Mouse (Mus musculus): ENCODE measurements around the gene Ccdc8. TPM values are rescaled to one million over a fixed set of nuclear protein-coding genes. Genes with fewer than 3 reads are reported as not detected.
A peak's percentile ranks its signal among the peaks of the same experiment; 100 is the strongest.
"Not testable (repeated sequence)": the region's sequence is repeated elsewhere in the genome, so short reads cannot be mapped to it uniquely, and the experiment has no call there.

The Ccdc8 gene
- total RNA-seq (2015) (0.02 and 0.07 TPM in 2 replicates), total RNA-seq (2017) (0.40 and 0.69 TPM in 2 replicates)

DNA sequence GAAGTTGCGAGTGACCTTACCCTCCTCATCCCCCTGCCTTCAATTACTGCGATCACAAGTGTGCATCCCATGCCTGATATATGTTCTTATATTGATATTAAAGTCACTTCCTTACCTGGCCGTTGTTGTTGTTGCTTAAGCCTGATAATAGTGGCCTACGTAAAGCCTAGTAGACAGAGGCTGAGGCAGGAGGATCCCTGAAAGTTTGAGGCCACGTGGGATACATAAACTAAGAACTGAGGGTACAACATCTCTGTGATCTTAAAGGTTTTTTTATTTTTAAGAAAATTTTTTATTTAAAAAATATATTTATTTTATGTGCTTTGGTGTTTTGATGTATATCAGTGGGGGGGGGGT is at the start of gene Ccdc8:
Ccdc8 (plus strand) TSS at position 258 of the 357 bp plus-strand sequence.
- no peak for ATAC-seq (ENCODE audit: poor library complexity, severe bottlenecking)

DNA sequence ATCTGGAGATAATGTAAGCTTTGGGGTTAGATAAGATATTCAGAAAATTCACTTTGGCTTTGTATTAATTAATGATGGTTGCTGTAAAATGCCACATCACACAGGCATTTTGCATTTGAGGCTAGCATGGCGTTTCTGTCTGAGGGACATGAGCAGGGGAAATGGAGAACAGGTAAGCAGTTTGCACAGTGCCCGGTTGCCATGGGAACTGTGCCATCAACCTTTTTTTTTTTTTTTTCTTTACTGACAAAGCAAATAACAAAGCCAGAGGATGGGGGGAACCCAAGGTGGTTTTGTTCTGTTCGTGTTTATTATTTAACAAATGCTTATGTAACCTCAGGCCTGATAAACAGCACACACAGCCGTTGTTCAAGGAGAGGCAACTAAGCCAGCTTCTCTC is 49.6 kb upstream of the Ccdc8 start:
- ATAC-seq (ENCODE audit: poor library complexity, severe bottlenecking): no peak

DNA sequence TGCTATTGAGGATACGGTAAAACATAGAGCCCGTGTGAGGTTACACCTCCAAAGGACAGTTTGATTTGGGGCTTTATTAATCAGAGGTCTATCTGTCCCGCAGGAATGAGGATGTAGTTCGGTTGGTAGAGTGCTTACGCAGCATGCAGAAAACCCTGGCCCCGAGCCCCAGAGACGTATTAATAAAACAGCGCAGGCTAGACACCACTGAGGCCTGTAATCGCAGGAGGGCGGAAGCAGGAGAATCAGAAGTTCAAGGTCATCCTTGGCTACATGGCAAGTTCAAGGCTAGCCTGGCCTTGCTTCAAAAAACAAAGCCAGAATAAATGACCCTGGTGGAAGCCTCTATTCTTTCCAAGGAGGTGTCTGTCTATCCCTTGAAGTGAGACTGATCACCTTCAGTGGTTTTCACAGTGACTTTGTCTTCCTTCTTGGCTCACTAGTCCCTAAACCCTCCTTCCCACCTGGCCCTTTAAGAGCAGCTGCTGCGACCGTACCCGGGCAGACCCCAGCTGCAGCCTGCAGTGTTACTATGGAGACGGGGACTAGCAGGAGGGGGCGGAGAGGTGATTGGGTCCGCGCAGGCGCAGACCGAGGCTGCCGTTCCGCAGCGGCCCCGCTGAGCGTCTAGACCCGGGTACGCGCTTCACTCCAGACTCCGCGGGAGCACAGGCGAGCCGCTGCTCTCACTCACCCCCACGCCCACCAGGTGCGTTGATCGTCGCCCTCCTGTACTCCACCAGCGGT is 48.3 kb upstream of the Ccdc8 start, which contains the start of gene Pnmal2:
Pnmal2 (plus strand) TSS at position 622 of the 747 bp plus-strand sequence.
- peak; percentile 38 for ATAC-seq (ENCODE audit: poor library complexity, severe bottlenecking)

DNA sequence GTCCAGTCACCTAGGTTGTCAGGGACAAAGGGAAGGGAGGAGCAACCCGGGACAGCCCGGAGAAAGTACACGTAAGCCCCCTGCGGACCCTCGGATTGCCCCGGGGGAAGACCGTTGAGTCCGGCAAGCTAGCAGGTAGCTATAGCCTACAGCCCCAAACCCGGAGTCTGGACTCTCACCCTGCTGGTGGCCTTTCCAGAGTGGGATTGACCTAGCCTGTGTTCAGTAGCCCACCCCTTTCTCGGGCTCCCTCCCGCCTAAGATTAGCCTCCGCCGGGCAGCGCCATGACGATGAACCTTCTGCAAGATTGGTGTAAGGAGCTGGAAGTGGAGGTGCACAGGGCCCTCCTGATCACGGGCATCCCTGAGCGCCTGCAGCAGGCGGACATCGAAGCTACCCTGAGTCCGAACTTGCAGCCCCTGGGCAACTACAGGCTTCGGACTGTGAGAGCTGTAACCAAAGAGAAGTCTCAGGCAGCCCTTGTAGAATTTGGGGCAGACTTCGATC is 47.6 kb upstream of the Ccdc8 start:
- no peak for ATAC-seq (ENCODE audit: poor library complexity, severe bottlenecking)

DNA sequence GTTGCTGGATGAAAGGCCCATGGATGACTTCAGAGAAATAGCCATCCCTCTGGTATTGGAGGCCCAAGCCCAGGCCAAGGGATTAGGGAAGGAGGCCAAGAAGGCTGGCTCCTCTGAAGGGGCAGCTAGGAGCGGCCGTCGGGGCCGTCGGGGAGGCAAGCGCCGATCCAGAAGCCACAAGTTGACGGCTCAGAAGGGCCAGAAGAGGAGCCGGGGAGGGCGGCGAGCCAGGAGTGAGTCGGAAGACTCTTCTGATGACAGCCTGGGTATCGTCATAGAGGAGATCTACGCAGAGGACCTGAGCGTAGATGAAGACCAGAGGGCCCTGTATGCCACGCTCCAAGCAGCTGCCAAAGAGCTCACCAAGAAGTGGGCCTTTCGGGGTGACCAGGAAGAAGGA is 47.1 kb upstream of the Ccdc8 start:
- ATAC-seq (ENCODE audit: poor library complexity, severe bottlenecking): no peak

DNA sequence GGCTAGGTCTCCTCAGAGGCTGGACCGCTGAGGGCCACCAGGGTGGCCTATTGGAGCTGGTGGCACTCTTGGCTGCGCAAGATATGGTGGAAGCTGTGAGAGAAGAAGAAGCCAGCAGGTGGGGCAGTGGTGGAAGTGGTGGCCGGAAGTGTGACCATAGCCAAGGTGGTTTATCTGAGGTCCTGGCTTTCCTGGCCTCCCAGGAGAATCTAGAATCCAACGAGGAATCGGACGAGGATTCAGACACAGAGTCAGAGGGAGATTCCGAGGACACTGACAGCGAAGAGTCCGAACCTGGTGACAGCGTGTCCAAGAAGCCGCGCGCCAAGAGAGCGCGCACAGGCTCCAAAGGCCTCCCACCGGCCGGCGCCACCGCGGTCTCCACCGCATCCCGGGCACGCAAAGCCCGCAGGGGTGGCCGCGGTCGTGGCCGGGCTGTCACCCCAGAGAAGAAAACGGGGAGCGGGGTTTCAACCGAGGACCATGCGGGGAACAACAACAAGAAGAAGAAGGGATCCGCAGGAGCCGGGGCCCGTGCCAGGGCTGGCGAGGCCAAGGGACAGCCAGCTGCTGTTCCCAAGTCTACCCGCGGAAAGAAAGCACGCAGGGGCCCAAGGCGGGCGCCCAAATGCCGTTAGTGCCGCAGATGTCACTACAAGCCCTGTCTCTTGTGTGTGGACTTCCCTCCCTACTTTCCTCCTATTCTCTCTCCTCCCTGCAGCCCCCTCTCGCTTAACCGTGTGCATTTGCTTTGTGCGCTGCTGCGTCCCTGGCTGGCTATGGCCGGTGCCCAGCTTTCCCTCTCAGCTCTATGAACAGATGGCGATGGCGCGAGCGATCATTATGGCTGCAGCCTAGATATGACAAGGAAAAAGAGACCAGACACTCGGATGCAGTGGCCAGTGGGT is 45.8 kb upstream of the Ccdc8 start:
- no peak for ATAC-seq (ENCODE audit: poor library complexity, severe bottlenecking)

DNA sequence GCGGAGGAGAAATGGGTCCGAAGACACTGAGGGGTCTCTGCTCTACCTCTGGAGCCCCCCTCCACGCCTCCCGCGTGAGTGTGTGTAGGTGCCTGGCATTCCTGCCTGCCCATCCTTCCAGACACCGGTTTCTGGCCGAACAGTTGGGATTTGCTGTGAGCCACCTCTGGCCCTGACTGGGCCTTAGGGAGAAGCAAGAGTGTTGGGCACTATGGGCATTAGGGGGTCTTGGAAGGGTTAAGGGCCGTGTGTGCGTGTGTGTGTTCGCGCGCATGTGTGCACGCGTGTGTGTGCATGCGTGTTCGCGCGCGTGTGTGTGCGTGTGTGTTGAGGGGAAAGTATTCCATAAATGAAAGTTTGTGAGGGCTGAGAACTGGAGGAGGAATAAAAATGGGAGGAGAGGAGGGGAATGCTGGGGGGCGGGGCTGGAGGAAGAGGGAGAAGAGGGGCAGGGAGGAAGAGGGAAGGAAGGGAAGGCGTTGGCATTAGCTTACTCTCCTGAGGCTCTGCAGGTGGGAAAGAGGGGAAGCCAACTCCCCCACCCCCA is 45.1 kb upstream of the Ccdc8 start:
- ATAC-seq (ENCODE audit: poor library complexity, severe bottlenecking): no peak

DNA sequence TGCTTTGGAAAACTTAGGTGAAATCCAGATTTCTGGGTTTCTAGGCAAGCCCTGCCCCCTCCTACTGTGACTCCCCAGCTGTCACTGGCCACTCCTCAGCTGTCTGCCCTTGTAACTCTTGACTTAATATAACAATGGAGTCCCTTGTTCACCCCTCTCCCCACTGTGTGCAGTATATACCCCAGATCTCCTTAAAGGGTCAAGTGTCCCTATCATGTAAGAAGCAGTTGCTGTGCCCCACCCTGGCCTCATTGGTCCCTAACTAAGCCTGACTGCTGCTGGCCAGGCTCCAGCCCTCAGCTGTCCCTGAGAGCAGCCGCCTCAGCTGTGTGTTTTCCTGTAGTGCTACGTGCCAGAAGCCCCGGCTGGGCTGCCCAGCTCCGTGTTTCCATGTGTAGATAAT is 44.5 kb upstream of the Ccdc8 start:
- ATAC-seq (ENCODE audit: poor library complexity, severe bottlenecking): no peak

DNA sequence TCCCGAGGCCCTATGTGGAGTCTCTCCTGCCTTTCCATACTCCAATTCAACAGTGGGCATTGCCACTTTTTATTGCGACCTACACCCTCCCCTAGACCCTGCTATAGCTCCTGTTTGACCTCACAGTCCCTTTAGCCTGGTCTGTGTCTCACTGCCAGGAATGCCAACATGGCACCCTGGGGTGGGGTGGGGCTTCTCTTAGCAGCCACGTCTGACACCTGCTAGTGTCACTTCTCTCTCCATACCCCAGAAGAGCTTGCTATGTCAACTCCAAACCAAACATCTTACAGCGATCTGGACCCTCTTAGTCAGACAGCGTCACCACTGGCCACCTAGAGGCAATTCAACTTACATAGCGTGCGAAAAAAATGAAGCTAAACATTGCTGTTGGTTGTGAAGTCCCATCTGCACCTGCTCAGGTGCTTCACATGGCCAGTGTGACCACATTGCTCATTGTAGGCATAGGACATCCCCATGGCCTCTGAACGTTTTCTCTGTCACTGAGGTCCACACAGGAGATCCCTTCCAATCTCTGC is 43.5 kb upstream of the Ccdc8 start:
- no peak for ATAC-seq (ENCODE audit: poor library complexity, severe bottlenecking)

DNA sequence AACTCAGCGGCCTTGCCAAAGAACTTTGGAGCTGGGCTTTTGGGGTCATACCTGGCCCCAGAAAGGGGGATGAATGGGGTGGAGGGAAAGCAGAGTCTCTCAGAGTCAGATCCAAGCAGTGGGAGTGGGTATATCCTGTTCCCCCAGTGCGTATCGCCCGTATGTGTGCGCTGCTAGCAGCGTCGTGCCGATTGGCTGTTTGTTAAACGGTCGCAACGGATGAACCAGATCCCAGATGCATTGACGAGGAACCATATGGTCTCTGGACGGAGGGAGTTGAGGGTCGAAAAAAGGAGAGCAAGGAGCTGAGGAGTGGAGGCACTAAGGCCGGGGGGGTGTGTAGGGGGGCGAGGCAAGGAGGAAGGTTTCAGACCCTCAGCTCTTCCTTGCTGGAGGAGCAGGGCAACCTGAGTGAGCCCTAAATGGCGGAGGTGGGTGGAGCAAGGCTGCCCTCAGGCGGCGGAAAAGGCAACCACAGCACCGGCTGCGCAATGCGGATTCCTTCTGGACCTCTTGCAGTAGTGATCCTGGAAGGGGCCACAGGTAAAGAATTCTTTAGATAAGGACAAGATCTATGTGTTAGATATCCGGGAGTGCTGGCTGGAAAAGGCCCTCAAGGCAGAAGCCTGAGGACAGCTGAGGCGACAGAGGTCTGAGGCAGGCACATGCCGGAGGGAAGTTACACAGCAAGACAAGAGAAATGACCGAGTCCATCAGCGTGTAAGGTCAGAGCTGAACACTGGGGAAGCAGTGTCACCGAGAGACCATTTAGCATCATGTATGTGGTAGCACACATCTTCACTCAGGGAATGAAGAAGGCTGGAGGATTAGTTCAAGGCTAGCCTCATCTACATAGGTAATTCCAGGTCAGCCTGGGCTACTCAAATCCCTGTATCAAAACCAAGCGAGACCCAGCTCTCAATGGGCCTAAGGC is 42.3 kb upstream of the Ccdc8 start:
- ATAC-seq (ENCODE audit: poor library complexity, severe bottlenecking): peak; percentile 72

DNA sequence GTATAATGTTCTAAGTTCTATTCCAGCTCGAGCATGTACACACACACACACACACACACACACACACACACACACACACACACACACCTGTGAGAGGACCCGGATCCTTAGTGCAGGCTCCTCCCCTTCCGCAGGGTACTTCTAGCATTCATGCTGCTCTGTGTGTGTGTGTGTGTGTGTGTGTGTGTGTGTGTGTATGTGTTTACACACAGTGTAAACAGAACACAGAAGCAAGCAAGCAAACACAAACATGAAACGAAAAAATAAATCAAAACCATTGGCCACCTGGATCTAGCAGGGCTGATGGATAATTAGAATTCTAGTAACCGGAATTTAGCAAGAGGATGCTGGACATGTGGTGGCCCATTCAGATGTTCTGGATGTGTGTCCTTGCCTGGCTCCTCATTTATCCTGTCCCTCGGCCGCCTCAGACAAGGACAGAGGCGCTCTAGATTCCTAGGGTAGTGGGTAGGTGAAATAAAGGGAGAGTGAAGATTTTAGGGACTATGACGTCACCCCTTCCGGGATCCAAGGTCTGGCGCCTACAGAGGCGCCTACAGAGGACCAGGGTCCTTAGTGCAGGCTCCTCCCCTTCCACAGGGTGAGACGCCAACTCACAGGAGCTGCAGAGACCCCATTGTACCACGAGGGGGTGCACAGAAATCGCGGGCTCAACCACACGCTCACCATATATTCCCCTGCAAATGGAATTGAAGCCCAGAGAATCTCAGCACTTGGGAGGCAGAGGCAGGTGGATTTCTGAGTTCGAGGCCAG is 41.5 kb upstream of the Ccdc8 start:
- ATAC-seq (ENCODE audit: poor library complexity, severe bottlenecking): peak; percentile 97

DNA sequence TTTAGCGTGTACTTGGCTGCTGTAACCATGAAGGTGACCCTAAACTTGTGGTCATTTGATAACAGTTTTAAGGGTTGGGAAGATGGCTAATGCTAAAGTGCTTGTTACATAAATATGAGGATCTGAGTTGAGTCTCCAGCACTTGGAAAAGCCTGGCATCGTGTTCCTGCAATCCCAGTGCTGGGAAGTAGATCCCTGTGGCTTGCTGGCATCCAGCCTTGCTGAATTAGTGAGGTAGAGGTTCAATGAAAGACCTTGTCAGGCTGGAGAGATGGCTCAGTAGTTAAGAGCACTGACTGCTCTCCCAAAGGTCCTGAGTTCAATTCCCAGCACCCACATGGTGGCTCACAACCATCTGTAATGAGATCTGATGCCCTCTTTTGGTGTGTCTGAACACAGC is 38.7 kb upstream of the Ccdc8 start:
- ATAC-seq (ENCODE audit: poor library complexity, severe bottlenecking): not testable (repeated sequence)

DNA sequence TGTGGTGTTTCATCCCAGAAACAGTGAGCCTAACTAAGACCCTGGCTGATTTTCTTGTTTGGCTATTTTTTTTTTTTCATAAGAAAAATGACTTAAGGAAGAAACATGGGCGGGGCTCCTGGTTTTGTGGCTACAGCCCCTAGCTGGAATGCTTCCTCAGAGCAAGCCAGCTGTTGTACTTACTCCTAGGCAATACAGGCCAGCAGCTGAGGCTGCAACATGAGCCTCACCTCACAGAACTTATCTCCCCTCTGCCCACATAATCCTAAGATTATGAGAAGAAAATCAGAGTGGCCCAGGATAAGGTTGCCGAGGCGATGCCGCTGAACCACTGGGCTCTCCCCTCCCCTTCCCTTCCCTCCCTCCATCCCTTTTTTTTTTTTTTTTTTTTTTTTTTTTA is 36.8 kb upstream of the Ccdc8 start:
- no peak for ATAC-seq (ENCODE audit: poor library complexity, severe bottlenecking)

DNA sequence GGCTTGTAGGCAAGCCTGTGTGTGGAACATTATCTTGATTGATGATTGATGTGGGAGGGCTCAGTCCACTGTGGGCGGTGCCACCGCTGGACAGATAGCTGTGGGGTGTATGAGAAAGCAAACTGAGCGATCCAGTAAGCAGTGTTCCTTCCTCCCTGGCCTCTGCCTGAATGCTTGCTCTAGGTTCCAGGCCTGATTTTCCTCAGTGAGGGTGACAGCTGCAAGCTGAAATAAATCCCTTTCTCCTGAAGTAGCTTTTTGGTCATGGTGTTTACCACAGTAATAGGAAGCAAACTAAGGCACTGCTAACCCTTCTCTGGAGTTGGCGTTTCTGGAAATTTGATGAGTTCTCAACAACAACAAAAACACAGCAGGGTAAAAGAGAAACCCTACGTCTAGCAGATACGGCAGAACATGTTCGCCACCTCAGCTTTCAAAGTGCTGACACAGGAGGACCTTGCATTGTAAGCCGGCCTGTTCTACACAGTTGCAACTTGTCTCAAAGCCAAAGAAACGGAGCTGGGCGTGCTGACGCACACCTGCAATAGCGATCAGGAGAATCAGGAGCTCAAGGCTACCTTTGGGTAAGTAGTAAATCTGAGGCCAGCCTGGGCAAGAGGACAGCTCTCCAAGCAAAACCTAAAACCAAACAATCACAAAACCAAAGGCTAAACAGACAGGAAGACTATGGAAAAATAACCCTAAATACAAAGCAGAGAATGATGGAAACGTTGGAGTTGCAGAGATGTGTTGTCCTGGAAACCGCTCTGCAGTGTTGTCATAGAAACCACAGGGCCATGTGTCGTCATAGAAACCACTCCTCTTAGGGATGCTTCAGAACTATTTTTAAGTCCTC is 35.9 kb upstream of the Ccdc8 start:
- no peak for ATAC-seq (ENCODE audit: poor library complexity, severe bottlenecking)

DNA sequence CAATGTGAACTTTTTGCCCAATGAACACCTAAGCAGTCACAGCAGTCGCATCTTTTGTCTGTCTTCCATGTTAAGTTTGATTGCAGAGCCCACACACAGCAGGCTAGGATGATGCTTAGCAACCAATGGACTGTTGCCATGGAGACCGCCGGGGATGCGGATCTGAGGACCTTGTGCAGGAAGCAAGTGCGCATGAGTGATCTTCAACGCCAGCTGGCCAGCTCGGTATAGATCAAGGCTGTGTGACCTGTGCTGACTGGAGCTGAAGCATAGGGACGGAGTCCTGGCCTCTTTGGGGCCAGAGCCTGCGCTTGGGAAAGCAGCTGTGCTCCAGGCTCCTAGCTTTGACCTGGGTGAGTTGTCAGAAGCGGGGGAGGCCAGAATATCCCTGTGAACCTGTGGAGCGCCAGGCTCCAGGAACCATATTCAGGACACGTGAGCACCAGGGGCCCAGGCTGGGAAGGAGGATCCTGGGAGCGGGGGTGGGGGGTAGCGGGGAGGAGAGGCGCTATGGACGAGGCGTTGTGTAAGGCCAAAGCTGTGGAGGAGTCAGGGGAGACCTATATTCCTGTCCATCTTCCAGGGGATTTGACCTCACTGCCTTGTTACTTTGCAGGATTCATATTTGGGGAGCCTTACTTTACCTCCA is 32.8 kb upstream of the Ccdc8 start, which contains the start of gene Pnmal1:
Pnmal1 (plus strand) TSS at position 141 of the 649 bp plus-strand sequence.
- ATAC-seq (ENCODE audit: poor library complexity, severe bottlenecking): no peak

DNA sequence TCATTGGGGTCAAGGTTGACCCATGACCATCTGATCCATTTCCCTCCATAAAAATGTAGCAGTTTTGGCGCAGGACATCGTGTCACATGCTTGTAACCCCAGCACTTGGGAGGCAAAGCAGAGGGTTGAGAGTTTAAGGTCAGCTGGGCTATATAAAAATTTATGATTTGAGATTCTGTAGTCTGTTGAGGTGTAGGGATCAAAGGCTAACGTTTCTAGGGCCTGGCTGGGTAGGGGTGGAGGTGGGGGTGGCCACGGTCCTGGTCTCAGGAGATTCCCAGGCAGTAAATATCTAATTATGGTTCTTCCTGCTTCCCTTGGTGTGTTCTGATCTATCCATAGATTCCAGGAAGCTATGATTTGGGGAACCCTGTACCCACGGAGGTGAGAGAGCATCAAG is 30.8 kb upstream of the Ccdc8 start:
- ATAC-seq (ENCODE audit: poor library complexity, severe bottlenecking): no peak

DNA sequence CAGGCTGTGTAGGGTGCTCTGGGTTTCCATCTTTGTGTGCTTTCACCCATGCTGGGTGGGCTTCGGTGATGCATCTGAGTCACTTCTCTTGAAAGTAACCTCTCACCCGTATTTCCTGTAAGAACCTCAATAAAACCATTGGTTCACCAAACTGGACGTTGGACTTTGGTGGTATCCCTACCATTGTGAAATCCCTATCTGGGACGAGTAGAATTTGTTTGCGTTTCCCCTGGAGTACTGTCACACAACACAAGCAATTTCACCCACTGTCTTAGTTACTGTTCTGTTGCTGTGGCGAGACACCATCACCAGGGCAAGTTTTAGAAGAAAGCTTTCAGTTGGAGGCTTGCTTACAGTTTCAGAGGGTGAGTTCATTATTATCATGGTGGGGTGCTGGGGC is 24.1 kb upstream of the Ccdc8 start:
- ATAC-seq (ENCODE audit: poor library complexity, severe bottlenecking): no peak

DNA sequence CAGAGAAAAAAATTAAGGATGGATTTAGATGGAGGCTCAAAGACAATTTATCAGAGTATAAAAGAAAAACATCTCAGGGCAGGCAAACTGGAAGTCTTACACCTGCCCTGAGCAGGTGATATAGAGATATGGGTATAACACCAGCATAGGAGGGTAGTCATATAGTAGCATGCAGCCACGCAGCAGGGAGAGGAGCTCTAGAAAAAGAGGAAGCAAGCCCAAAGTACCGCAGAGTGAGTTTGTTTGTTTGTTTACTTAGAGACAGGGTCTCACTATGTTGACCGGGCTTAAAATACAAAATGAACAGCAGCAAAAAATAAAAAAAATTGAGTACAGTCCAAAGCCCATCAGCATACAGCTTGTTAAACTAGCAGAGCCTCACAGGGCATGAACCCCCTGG is 21.3 kb upstream of the Ccdc8 start:
- ATAC-seq (ENCODE audit: poor library complexity, severe bottlenecking): no peak
